Mouse (Mus musculus) forebrain, embryonic 13.5 days (tissue): ENCODE measurements at regions not wholly inside any gene's neighbourhood (a gene's known extent, or its start where the extent isn't known, plus 50 kb on each side); places are given as distances from the start of the nearest gene placed in this dataset.
A peak's percentile ranks its signal among the peaks of the same experiment; 100 is the strongest.

ENCODE experiments used
- ATAC-seq: fragments of 200-750 bp; cut with Nextera tagmentation; 2 replicates; pipeline ENCODE4 v1.8.0; 2017
- H3K27ac ChIP-seq: fragments of 300-500 bp; sonication (generic); 2 replicates; pipeline ENCODE4 v1.5.1; 2015; ENCODE audit warnings: inconsistent platforms, mild to moderate bottlenecking, moderate library complexity
- H3K27me3 ChIP-seq: fragments of 300-500 bp; sonication (generic); 2 replicates; pipeline ENCODE4 v1.6.1; 2015; ENCODE audit warnings: mild to moderate bottlenecking, inconsistent platforms
- H3K36me3 ChIP-seq: fragments of 300-500 bp; sonication (generic); 2 replicates; pipeline ENCODE4 v1.6.1; 2015; ENCODE audit warnings: mild to moderate bottlenecking, inconsistent platforms; ENCODE audit not compliant: poor library complexity, severe bottlenecking
- H3K4me1 ChIP-seq: fragments of 300-500 bp; sonication (generic); 2 replicates; pipeline ENCODE4 v1.6.1; 2015; ENCODE audit warnings: inconsistent platforms
- H3K4me2 ChIP-seq: fragments of 300-500 bp; sonication (generic); 2 replicates; pipeline ENCODE4 v1.6.1; 2015; ENCODE audit warnings: inconsistent platforms, mild to moderate bottlenecking, moderate library complexity
- H3K4me3 ChIP-seq: fragments of 300-500 bp; sonication (generic); 2 replicates; pipeline ENCODE4 v1.5.1; 2015; ENCODE audit warnings: mild to moderate bottlenecking, inconsistent platforms
- H3K9ac ChIP-seq: fragments of 300-500 bp; sonication (generic); 2 replicates; pipeline ENCODE4 v1.6.1; 2015; ENCODE audit warnings: mild to moderate bottlenecking, inconsistent platforms
- H3K9me3 ChIP-seq: fragments of 300-500 bp; sonication (generic); replicated peaks from 2 replicates; pipeline ENCODE4 v1.6.1; 2016; ENCODE audit warnings: inconsistent platforms
- WGBS: fragments of 180-500 bp; shearing (Covaris S2); methylation state at CpG from one replicate; pipeline ENCODE4 v1.1.7; 2015; 5-methylcytosine and 5-hydroxymethylcytosine counted together

- no peak overlapping the region for H3K9ac ChIP-seq
- H3K27me3 ChIP-seq = no peaks in the 10 kb centered on the region
- H3K9me3 ChIP-seq = no peaks in the 10 kb centered on the region
- peak; percentile 41; the same call in 1 of the 2 replicates for ATAC-seq
- no peaks in the 10 kb centered on the region for H3K36me3 ChIP-seq
- H3K4me3 ChIP-seq = no peak overlapping the region
- 79% methylated on average over 10 of the region's 10 CpGs for WGBS
- no peak overlapping the region for H3K27ac ChIP-seq
- H3K4me2 ChIP-seq = no peak overlapping the region
- no peaks in the 10 kb centered on the region for H3K4me1 ChIP-seq
These were observed 68.5 kb upstream of the Cxcl12 start for GRCm38 (mm10) chr6:117099871-117100270.

GRCm38 (mm10) chr6:117102693-117103092 lies 65.6 kb upstream of the Cxcl12 start:
- no peaks in the 10 kb centered on the region for H3K36me3 ChIP-seq
- no peak overlapping the region for H3K9ac ChIP-seq
- WGBS = 90% methylated on average over 4 of the region's 4 CpGs
- no peak overlapping the region for H3K27ac ChIP-seq
- ATAC-seq = no peak
- no peak overlapping the region for H3K4me2 ChIP-seq
- no peaks in the 10 kb centered on the region for H3K4me1 ChIP-seq
- no peaks in the 10 kb centered on the region for H3K27me3 ChIP-seq
- no peaks in the 10 kb centered on the region for H3K9me3 ChIP-seq
- no peak overlapping the region for H3K4me3 ChIP-seq

- ATAC-seq = no peak
These were observed 64.3 kb upstream of the Cxcl12 start for GRCm38 (mm10) chr6:117104047-117104446.

GRCm38 (mm10) chr6:117104463-117104862 lies 63.9 kb upstream of the Cxcl12 start:
- Histone ChIP-seq H3K4me3 (no peak overlapping the region), H3K27ac (no peak overlapping the region), H3K4me2 (no peak overlapping the region), H3K36me3 (no peaks in the 10 kb centered on the region), H3K4me1 (no peaks in the 10 kb centered on the region), H3K9me3 (no peaks in the 10 kb centered on the region), H3K27me3 (no peaks in the 10 kb centered on the region), H3K9ac (no peak overlapping the region)
- no peak for ATAC-seq
- 72% methylated on average over 2 of the region's 2 CpGs for WGBS

More at GRCm38 (mm10) chr6:117104047-117104446, 64.3 kb upstream of the Cxcl12 start:
- H3K4me2 ChIP-seq = no peak overlapping the region
- no peaks in the 10 kb centered on the region for H3K27me3 ChIP-seq
- WGBS = 80% methylated on average over 6 of the region's 6 CpGs
- H3K4me3 ChIP-seq = no peak overlapping the region
- no peaks in the 10 kb centered on the region for H3K4me1 ChIP-seq
- no peaks in the 10 kb centered on the region for H3K36me3 ChIP-seq
- H3K9ac ChIP-seq = no peak overlapping the region
- H3K9me3 ChIP-seq = no peaks in the 10 kb centered on the region
- no peak overlapping the region for H3K27ac ChIP-seq

GRCm38 (mm10) chr6:117105182-117105589 lies 63.1 kb upstream of the Cxcl12 start:
- no peak for ATAC-seq
- WGBS = 61% methylated on average over 6 of the region's 6 CpGs
- no peaks in the 10 kb centered on the region for H3K9me3 ChIP-seq
- H3K27me3 ChIP-seq = no peaks in the 10 kb centered on the region
- H3K4me1 ChIP-seq = no peaks in the 10 kb centered on the region
- no peak overlapping the region for H3K9ac ChIP-seq
- H3K36me3 ChIP-seq = no peaks in the 10 kb centered on the region
- no peak overlapping the region for H3K4me2 ChIP-seq
- no peak overlapping the region for H3K27ac ChIP-seq
- H3K4me3 ChIP-seq = no peak overlapping the region

- Histone ChIP-seq H3K36me3 (no peaks in the 10 kb centered on the region), H3K4me2 (no peak overlapping the region), H3K27me3 (no peaks in the 10 kb centered on the region), H3K9ac (no peak overlapping the region), H3K27ac (no peak overlapping the region), H3K4me1 (no peaks in the 10 kb centered on the region), H3K4me3 (no peak overlapping the region), H3K9me3 (no peaks in the 10 kb centered on the region)
- ATAC-seq = no peak
- WGBS = 70% methylated on average over 3 of the region's 3 CpGs
These were observed 58.0 kb upstream of the Cxcl12 start for GRCm38 (mm10) chr6:117110291-117110690.

GRCm38 (mm10) chr6:117114859-117115258 lies 53.5 kb upstream of the Cxcl12 start:
- no peak for ATAC-seq
- no peaks in the 10 kb centered on the region for H3K27me3 ChIP-seq
- no peaks in the 10 kb centered on the region for H3K4me1 ChIP-seq
- no peak overlapping the region for H3K4me2 ChIP-seq
- no peak overlapping the region for H3K27ac ChIP-seq
- no peak overlapping the region for H3K4me3 ChIP-seq
- H3K9ac ChIP-seq = no peak overlapping the region
- WGBS = 74% methylated on average over 8 of the region's 8 CpGs
- H3K9me3 ChIP-seq = no peaks in the 10 kb centered on the region
- no peaks in the 10 kb centered on the region for H3K36me3 ChIP-seq

- no peak overlapping the region for H3K4me3 ChIP-seq
- H3K27ac ChIP-seq = no peak overlapping the region
- H3K4me1 ChIP-seq = no peaks in the 10 kb centered on the region
- no peaks in the 10 kb centered on the region for H3K36me3 ChIP-seq
- WGBS = 94% methylated on average over 3 of the region's 3 CpGs
- H3K9ac ChIP-seq = no peak overlapping the region
- H3K9me3 ChIP-seq = no peaks in the 10 kb centered on the region
- H3K27me3 ChIP-seq = no peaks in the 10 kb centered on the region
- no peak for ATAC-seq
- no peak overlapping the region for H3K4me2 ChIP-seq
These were observed 50.3 kb upstream of the Cxcl12 start for GRCm38 (mm10) chr6:117118081-117118480.
